Mouse (Mus musculus): ENCODE measurements around the gene Vmn2r94. TPM values are rescaled to one million over a fixed set of nuclear protein-coding genes. Genes with fewer than 3 reads are reported as not detected.

The Vmn2r94 gene
- polyA plus RNA-seq (2012) = 0.02 TPM in 1 of 2 replicates, not detected in the other

DNA sequence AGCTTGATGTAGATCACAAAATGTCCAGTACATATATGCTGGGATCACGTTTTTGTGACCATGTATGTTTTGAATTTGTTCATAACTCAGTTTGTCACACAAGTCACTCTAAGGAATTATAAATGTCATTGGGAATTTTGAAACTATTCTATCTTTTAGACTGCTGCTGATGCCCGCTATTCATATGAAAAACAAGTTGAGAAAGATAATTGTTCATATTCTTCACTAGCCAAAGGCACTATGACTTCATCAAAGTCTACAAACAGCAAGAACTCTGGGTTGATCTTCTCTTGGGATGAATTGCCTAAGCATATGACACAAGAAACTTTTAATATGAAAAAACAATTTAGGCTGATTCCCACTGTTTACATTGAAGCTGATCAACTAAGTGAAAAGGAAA, at the start of gene Vmn2r94:
Gene Vmn2r94 (minus strand): TSS at position 101 of the 400 bp plus-strand sequence.
- TF ChIP-seq TAL1 (IDR thresholded peaks at IDR 0.05; ENCODE audit: low read length) (no peak), GATA1 (IDR thresholded peaks at IDR 0.05; ENCODE audit: low read length) (no peak)
- Histone ChIP-seq H3K9me3 (ENCODE audit: control insufficient read depth, low read length) (no peaks in the 10 kb centered on the region), H3K36me3 (ENCODE audit: control insufficient read depth) (no peaks in the 10 kb centered on the region), H3K4me3 (replicated peaks) (no peak within 1 kb of the TSS), H3K27me3 (ENCODE audit: control insufficient read depth) (no peaks in the 10 kb centered on the region), H3K4me1 (ENCODE audit: control insufficient read depth) (no peaks in the 10 kb centered on the region)

- Histone ChIP-seq H3K4me3 (replicated peaks) (no peak overlapping the region), H3K4me1 (ENCODE audit: control insufficient read depth) (no peaks in the 10 kb centered on the region), H3K36me3 (ENCODE audit: control insufficient read depth) (no peaks in the 10 kb centered on the region), H3K9me3 (ENCODE audit: control insufficient read depth, low read length) (no peaks in the 10 kb centered on the region), H3K27me3 (ENCODE audit: control insufficient read depth) (no peaks in the 10 kb centered on the region)
- TF ChIP-seq TAL1 (IDR thresholded peaks at IDR 0.05; ENCODE audit: low read length) (no peak), GATA1 (IDR thresholded peaks at IDR 0.05; ENCODE audit: low read length) (no peak)
Observed at GRCm38 (mm10) chr17:18323031-18323430, 45.5 kb upstream of the Vmn2r94 start.

DNA sequence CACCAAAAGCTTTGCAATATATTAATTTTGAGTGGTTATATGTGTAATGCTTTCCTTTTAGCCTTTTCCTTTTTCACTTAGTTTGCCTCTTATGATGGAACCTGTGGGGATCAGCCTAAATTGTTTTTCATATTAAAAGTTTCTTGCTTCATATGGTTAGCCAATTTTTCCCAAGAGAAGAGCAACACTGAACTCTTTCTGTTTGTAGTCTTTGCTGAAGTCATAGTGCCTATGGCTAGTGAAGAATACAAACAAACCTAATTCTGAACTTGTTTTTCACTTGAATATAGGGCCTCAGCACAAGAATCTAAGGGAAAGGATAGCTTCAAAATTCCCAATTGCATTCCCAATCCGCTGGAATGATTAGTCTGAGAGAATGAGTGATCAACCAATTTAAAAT, 20.2 kb upstream of the Vmn2r94 start, which contains the start of gene Vmn2r93:
Gene Vmn2r93 (plus strand): TSS at position 301 of the 400 bp plus-strand sequence.
- H3K4me3 ChIP-seq (replicated peaks) = no peak within 1 kb of the TSS
- no peaks in the 10 kb centered on the region for H3K4me1 ChIP-seq (ENCODE audit: control insufficient read depth)
- H3K27me3 ChIP-seq (ENCODE audit: control insufficient read depth) = no peaks in the 10 kb centered on the region
- TF ChIP-seq TAL1 (IDR thresholded peaks at IDR 0.05; ENCODE audit: low read length) (no peak), GATA1 (IDR thresholded peaks at IDR 0.05; ENCODE audit: low read length) (no peak)
- H3K36me3 ChIP-seq (ENCODE audit: control insufficient read depth) = no peaks in the 10 kb centered on the region
- H3K9me3 ChIP-seq (ENCODE audit: control insufficient read depth, low read length) = no peaks in the 10 kb centered on the region

DNA sequence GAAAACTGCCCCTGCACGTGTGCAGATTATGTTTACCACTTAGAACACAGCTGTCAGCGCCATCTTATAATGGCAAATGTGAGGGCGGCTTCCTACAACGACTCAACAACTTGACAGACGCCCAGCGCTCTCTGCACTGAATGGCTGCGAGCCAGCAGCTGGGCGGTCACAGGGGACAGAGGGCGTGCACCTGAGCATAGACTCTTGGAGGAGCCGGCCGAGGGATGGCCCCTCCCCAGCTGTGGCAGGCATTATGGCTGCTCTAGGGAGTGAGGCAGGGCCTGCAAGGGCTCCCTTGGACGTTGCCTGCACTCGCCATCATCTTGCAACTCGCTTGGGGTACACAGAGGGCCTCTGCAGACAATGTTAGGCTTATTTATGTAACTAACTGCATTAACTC, 40.6 kb downstream of the Vmn2r94 start:
- no peaks in the 10 kb centered on the region for H3K4me1 ChIP-seq (ENCODE audit: control insufficient read depth)
- TF ChIP-seq TAL1 (IDR thresholded peaks at IDR 0.05; ENCODE audit: low read length) (no peak), GATA1 (IDR thresholded peaks at IDR 0.05; ENCODE audit: low read length) (no peak)
- H3K36me3 ChIP-seq (ENCODE audit: control insufficient read depth) = no peaks in the 10 kb centered on the region
- peaks cover 14% of the 10 kb centered on the region for H3K9me3 ChIP-seq (ENCODE audit: control insufficient read depth, low read length)
- no peaks in the 10 kb centered on the region for H3K27me3 ChIP-seq (ENCODE audit: control insufficient read depth)
- H3K4me3 ChIP-seq (replicated peaks) = no peak overlapping the region

DNA sequence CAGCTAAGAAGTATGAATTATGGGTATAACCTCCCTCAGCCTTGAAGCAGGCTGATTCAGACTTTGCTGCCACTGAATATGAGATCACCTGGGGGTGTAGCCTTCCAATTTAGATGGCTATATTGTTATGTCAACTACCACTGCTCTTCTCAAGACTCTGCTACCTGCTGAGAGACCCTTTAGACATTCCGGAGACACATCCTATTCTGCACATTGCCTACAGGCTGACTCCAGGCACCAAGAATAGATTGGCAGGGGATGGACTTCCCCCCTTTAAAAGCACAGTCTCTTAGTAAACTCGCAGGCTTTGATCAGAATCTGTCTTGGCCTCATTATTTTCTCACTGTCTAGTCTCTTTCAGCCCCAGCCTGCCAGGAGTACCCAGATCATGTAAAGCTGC, 45.6 kb downstream of the Vmn2r94 start:
- H3K36me3 ChIP-seq (ENCODE audit: control insufficient read depth) = no peaks in the 10 kb centered on the region
- TF ChIP-seq TAL1 (IDR thresholded peaks at IDR 0.05; ENCODE audit: low read length) (no peak), GATA1 (IDR thresholded peaks at IDR 0.05; ENCODE audit: low read length) (no peak)
- peaks cover 10% of the 10 kb centered on the region; the same call in 1 of the 2 replicates for H3K9me3 ChIP-seq (ENCODE audit: control insufficient read depth, low read length)

GRCm38 (mm10) chr17:18221300-18221699, 56.3 kb downstream of the Vmn2r94 start:
- Histone ChIP-seq H3K27me3 (ENCODE audit: control insufficient read depth) (no peaks in the 10 kb centered on the region), H3K9me3 (ENCODE audit: control insufficient read depth, low read length) (peaks cover 12% of the 10 kb centered on the region), H3K4me1 (ENCODE audit: control insufficient read depth) (no peaks in the 10 kb centered on the region), H3K4me3 (replicated peaks) (no peak overlapping the region), H3K36me3 (ENCODE audit: control insufficient read depth) (no peaks in the 10 kb centered on the region)
- TF ChIP-seq GATA1 (IDR thresholded peaks at IDR 0.05; ENCODE audit: low read length) = no peak
- TF ChIP-seq TAL1 (IDR thresholded peaks at IDR 0.05; ENCODE audit: low read length) = no peak

More for the DNA sequence above, 45.6 kb downstream of the Vmn2r94 start:
- no peak overlapping the region for H3K4me3 ChIP-seq (replicated peaks)
- no peaks in the 10 kb centered on the region for H3K4me1 ChIP-seq (ENCODE audit: control insufficient read depth)
- no peaks in the 10 kb centered on the region for H3K27me3 ChIP-seq (ENCODE audit: control insufficient read depth)

Other genes with a start within 250 kb of the Vmn2r94 start
- not detected in 2 replicates for gene Vmn2r124, start 228.3 kb downstream of the Vmn2r94 start, polyA plus RNA-seq (2012)
- gene Vmn2r91, start 192.7 kb downstream of the Vmn2r94 start, polyA plus RNA-seq (2012) = 0.04 TPM in 1 of 2 replicates, not detected in the other
- gene Vmn2r92, start 125.9 kb downstream of the Vmn2r94 start, polyA plus RNA-seq (2012) = not detected in 2 replicates
- gene Vmn2r93, start 20.3 kb upstream of the Vmn2r94 start, polyA plus RNA-seq (2012) = not detected in 2 replicates
- gene Vmn2r95, start 146.3 kb upstream of the Vmn2r94 start, polyA plus RNA-seq (2012) = not detected in 2 replicates

Data from erythroblast, embryonic 14.5 days (primary cell).